Mouse (Mus musculus) adrenal gland, adult 18-20 months (tissue): ENCODE results near the gene Adgrb3. TPM values are rescaled to one million over a fixed set of nuclear protein-coding genes. Genes with fewer than 3 reads are reported as not detected.
A peak's percentile ranks its signal among the peaks of the same experiment; 100 is the strongest.

Experiments
- DNase-seq, 2 experiments: peaks; one replicate each; pipeline ENCODE4 v3.0.0; 2021 to 2022; ENCODE audit warnings: low spot score in 2 of 2
- total RNA-seq, 2 experiments: library from RNA; stranded (reverse); gene quantifications; 1 replicate in 1 of 2; 2 replicates in 1 of 2; pipeline ENCODE4 v1.2.3; 2021

Adgrb3 gene
- total RNA-seq, 2 experiments from 2014 or later = 0.64 to 0.83 TPM

GRCm38 (mm10) chr1:25310066-25310465, 519.4 kb downstream of the Adgrb3 start:
- no peak for DNase-seq

- no peak for DNase-seq
These were observed 548.0 kb downstream of the Adgrb3 start for GRCm38 (mm10) chr1:25281471-25281870.

DNA sequence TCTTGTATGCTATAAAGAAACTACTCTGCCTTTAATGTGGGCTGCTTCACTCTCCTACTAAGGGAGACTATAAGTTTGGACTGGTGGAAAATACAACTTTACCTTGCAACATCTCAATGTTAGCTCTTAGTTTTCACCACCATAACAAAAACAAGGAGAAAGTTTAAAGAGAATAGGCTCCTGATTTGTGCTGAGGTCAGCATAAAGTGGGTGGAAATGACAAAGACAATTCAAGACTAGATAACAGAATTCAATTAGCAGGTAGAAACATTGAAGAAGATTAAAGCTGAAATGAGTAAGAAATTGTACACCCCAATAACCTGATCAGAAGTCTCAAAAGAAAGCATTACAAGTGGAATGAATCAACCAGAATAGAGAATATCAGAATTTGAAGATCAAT, 578.9 kb downstream of the Adgrb3 start:
- no peak for DNase-seq

GRCm38 (mm10) chr1:25242436-25242835, 587.1 kb downstream of the Adgrb3 start:
- DNase-seq = no peak

DNA sequence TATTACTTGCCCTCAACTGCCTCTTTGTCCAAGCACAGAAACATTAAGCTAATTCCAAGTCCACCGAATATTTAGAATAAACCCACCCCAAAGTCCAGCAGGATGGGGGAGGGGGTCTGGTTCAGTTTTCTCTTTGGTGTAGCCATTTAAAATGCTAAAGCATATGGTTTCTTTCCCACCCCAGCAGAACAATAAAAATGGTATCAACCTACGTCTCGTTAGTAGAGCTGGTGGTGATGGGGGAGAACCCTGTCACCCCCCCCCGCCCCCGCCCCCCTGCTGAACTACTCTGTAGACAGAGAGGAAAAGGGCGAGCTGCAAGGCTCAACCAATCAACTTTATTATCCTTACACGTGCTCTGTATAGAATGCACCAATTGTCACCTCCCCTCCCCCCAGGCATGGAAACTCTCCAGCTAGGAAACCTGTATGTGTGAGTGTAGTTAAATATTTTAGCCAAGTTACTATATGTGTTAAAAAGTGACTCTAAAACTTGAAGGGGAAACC, 600.2 kb downstream of the Adgrb3 start:
- DNase-seq = no peak

DNA sequence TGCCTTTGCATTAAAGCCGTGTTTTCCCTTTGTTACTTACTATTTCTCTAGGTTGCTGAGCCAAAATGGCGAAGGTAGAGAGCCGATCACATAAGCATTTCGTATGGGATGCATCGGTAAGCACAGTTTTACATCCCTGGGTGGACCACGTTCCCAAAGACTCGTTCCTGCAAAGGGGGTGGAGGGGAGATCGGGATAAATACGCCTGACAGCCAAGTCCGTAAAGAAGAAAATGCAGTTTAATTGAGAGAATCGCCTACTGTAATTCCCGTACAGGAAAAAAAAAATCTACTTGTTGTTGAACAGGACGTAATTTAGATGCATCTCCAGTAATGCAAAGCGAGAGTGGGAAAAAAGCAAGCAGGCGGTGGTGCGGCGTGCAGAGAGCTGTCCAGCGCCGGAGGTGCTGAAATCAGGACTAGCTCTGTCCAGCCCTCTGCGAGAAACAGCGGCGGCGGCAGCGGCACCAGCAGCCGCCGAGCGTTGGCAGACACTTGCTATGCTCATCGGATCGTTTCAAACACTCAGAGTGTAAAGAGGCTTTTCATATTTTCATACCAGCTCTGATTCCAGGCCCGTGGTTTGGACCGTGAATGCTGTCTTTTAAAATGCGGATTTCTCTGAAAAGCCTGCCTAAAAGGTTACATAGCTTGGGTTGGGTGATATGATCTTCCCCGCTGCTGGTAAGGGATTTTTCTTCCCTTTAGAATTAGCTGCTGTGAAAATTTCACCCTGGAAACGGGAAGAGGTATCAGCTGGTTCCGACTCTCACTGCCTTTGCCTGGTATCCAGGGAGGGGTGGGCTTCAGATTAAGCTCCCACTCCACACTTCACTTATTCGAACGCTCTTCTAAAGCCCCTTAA, 600.9 kb downstream of the Adgrb3 start:
- peak; percentile 56 to 63 for DNase-seq

- no peak for DNase-seq
These were observed 601.6 kb downstream of the Adgrb3 start for GRCm38 (mm10) chr1:25227880-25228279.

GRCm38 (mm10) chr1:25204636-25205035, 624.9 kb downstream of the Adgrb3 start:
- DNase-seq = no peak

DNA sequence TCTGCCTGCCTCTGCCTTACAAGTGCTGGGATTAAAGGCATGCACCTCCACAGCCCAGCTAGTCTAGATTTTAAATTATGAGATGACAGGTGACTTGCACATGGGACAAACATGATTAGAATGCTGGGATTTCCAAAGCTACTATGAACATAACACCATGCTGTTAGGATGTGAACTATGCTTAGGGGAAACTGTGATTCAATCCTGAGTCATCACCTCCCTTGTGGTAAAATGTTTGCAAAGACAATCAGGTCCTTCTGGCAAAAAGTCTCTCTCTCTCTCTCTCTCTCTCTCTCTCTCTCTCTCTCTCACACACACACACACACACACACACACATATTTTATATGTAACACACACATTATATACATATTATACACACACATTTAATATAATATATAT, 630.1 kb downstream of the Adgrb3 start:
- DNase-seq = no peak

- DNase-seq = no peak
These were observed 637.5 kb downstream of the Adgrb3 start for GRCm38 (mm10) chr1:25191986-25192385.

GRCm38 (mm10) chr1:25189261-25189660, 640.2 kb downstream of the Adgrb3 start:
- no peak for DNase-seq

DNA sequence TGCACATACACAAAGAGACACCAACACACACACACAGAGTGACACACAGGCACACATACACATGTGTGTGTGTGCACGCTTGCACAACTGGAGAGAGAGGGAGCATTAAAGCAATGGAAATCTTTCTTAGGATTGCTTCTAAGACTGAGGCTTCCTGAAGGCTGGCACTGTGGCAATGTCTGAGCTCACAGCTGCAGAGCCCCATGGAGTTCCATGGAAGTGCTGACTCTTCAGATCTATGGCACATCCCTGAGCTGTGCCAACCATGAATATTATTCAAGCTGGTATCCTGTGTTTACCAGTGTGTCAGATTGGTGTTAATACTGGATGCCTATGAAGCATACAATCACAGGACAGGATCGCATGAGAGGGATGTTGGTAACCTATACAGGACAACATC, 643.6 kb downstream of the Adgrb3 start:
- DNase-seq = no peak

DNA sequence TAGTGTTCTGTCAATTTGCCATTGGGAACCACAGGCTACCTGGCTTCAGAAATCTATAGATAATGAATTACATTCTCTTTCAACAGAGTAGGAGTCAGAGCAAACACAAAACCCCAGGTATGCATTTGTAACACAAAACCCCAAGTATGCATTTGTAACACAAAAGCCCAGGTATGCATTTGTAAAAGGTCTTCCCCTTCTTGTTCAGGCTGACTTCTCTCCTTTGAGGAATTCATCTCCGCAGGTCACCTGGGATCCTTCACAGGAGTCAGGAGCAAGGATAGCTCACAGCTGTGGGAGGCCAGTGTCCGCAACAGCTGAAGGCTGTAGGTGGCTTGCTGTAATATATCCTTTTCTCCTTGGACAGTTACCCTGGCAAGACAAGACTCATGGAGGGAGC, 647.6 kb downstream of the Adgrb3 start:
- DNase-seq = no peak

DNA sequence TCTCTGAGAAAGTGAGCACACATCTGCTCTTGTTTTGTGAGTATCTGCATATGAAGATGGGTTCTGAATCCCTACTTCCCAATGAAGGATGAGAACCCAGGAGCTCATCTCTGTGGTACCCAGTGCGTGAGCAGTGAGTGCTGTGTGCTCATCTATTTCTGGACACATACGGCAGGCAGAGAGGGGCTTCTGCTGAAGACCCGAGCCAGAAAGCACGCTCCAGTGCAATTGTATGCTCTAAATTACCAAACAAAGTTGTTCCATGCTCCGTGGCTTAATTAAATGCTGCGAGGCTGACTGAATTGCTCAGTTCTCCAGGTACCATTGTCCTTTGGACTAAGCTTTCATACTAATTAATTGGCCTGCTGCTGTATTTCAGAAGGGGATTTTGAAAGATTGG, 648.9 kb downstream of the Adgrb3 start:
- DNase-seq = no peak

GRCm38 (mm10) chr1:25179860-25180582, 649.5 kb downstream of the Adgrb3 start:
- no peak for DNase-seq

GRCm38 (mm10) chr1:25178347-25179130, 651.0 kb downstream of the Adgrb3 start:
- no peak for DNase-seq

DNA sequence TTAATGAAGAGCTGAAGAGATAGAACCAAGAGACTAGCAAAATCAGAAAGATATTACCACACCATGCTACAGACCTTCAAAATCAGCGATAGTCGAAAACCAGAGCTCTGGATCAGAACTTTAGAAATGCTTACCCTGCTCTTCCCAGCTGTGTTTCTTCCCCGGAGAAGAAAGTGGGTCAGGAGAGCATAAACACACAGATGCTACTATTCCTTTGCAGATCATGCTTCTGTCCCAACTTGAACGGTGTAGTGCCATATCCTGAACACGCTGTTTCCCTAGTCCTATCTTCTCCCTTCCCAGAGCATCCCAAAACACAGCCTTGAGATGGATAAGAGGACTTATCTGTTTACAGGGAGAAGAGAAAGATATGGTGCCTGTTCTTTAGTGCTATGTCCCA, 662.4 kb downstream of the Adgrb3 start:
- DNase-seq = no peak

DNA sequence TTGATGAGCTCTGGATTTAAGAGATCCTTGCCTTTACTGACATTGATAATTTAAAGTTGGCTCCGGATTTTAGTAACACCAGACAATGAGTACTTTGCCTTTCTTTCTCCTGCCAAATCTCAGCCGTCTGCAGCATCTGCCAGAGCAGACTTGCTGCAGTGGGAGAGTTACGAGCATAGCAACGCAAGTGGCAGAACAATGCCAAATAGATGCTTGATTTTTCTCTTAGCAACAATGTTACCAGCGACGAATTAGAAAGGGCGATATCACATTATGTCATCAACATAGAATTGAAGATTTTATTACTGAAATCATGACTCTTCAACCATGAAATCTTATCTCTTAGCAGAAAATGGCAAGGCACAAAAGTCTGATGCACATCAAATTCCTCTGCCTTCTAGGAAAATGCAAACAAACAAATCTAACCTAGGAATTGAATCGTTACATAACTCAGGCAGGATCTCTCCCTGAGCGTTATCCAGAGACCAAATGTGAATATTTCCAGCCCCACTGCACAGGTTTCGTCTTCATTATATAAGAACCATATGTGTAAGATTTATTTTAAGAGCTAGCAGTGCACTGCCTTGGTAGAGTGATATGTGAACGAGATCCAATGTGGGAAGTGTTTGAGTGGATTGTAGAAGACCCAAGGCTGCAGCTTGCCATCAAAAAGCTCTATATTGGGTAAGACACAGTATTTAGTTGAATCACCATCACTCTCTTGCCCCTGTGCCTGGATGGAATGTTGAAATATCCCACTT, 663.3 kb downstream of the Adgrb3 start:
- DNase-seq = no peak

GRCm38 (mm10) chr1:25163561-25163960, 665.9 kb downstream of the Adgrb3 start:
- DNase-seq = no peak

GRCm38 (mm10) chr1:25146206-25146605, 683.3 kb downstream of the Adgrb3 start:
- DNase-seq = no peak
